Mouse (Mus musculus) brain, embryonic 18.5 days (tissue): ENCODE measurements at regions not wholly inside any gene's neighbourhood (a gene's known extent, or its start where the extent isn't known, plus 50 kb on each side); places are given as distances from the start of the nearest gene placed in this dataset.

ENCODE experiments used
- DNase-seq: peaks from one replicate; pipeline ENCODE4 v3.0.0-alpha.2; 2012; ENCODE audit warnings: low read depth, low spot score

DNA sequence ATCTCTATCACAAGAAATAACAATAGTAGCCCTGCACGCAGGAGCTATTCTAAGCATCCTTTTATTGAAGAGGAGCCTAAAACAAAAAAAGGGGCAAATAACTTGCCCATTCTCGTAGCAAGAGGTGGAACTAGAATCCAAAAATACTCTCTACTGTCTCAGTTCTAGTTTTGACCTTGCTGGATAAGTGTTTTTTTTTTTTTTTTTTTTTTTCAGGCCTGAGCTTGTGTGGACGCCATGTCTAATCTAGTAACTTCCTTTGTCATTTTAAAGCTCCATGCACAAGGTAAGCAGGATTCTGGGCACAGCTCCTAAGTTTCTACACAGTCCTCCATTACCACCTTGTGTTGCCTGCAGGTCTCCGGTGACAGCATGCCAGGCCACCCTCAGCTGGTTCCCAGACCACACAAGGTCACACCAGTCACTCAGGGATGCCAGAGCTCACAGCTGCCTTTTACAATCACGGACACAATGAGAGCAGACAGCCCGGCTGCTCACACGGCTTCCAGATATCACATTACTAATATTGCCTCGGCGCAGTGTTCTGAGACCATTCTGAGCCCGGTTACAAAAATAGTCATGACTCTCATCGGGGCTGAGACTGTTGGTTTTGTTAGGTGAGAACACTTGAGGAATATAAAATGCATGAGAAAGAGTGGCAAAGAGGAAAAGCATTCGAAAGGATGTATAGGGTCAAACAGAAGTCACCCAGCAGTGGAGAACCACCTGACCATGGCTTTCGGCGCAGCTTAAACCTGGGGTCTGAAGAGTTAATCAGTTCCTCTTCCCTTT, 124.7 kb upstream of the Tank start:
- no peak for DNase-seq

DNA sequence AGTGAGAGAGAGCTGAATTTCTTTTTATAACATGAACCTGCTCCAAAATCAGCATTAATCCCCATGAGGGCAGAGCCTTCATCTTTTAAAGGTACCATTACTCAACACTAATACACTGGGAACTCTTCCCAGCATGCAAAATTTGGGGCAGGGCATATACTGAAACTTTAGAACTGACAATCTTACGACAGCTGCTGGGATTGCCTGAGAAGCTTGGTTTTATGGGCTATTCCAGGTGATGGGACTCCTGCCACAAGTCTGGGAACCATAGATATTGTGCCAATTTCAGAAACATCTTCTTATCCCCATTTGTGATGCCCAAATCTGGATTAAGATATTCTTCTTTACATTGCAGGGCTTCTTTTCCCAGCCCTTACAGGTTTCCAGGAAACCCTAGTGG, 125.8 kb upstream of the Tank start:
- DNase-seq: no peak

DNA sequence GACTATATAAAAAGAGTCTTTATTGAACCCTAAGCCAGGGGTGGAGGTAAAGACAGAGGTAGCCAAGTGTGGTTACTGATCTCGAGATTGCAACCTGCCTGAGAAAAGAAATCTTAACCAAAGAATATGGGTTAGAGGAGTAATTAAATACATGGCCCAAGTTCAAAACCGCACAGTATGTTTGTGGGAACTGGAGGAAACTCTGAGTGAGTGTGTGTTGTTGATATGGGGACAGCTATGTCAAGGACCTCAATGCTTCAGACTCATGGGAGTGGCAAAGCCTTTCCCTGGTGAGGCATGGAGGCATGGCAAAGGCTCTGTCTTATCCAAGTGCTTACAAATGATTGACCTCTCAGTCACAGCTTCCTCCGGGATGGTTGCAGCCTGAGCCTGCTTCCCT, 127.7 kb upstream of the Tank start:
- DNase-seq: no peak

DNA sequence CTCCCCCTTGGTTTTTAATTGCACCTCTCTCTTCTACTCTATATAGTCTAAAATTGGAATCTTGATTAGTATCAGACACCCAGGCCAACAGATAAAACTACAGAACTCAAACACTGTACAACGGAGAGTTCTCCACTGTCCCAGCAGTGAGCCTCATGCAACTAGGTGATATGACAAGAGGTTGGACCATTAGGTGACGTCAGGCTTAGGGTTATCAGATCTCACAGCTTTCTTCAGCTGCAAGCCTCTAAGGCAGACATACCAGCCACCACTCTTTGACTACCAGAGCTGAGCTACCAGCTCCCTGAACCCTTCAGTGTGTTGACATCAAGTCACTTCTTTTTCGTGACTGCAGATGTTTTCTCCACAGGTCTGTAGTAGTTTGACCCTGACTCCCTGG, 141.8 kb upstream of the Tank start:
- no peak for DNase-seq

DNA sequence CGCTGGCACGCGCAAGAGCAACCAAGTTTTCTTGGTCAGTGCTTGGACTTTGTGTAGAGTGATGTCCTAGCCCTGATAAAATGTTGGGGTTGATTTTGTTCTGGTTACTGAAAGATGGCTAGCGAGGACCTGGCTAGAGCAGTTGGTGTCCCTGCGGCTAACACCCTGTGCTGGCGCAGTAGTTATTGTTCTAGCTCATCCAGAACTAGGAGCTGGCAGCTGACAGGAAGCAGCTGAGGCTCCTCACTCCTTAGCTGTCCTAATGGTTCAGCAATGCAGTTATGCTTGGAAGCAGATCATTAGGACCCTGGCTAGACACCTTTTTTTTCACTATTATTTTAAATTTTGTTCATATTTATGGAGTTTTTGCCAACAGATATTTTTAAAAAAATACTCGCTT, 170.5 kb upstream of the Tank start:
- DNase-seq: no peak

DNA sequence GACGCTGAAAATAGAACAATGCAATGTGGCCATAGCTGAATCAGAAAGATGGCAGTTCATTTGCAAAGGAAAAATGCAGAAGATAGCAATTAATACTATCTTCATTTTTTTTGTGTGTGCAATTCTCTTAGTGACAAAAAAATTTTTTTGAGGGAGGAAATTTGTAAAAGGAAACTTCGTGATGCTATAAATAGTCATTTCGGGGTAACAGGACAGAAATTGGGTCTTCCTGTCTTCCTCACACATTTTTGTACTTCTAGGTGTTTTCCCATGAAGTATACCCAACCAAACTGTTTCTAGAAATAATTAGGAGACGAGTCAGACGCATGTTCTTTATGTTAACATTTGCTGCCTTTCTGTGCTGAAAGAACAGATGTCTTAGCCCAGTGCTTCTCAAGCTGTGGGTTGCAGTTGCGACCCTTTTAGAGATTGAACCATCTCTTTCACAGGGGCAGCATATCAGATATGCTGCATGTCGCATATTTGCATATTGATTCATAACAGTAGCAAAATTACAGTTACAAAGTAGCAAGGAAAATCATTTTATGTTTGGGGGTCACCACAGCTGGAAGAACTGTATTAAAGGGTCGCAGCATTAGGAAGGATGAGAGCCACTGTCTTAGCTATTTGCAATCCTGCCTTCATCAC, 172.2 kb upstream of the Tank start:
- no peak for DNase-seq

DNA sequence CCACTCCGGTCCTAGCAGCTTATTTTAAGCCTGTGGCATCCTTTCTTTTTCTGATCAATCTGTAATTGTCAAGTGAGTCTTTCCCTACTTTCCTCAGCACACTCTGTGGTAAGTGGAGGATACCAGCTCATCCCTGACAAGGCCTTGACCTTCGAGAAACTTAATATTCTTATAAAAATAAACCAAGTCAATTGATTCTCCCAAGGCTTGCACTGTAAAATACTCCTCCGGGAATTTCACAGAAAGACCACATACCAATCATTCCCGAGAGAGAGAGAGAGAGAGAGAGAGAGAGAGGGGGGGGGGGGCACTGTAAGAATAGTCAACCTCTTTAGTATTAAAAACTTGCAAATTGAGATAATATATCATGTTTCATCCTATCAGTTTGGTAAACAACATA, 173.1 kb upstream of the Tank start:
- DNase-seq: no peak

DNA sequence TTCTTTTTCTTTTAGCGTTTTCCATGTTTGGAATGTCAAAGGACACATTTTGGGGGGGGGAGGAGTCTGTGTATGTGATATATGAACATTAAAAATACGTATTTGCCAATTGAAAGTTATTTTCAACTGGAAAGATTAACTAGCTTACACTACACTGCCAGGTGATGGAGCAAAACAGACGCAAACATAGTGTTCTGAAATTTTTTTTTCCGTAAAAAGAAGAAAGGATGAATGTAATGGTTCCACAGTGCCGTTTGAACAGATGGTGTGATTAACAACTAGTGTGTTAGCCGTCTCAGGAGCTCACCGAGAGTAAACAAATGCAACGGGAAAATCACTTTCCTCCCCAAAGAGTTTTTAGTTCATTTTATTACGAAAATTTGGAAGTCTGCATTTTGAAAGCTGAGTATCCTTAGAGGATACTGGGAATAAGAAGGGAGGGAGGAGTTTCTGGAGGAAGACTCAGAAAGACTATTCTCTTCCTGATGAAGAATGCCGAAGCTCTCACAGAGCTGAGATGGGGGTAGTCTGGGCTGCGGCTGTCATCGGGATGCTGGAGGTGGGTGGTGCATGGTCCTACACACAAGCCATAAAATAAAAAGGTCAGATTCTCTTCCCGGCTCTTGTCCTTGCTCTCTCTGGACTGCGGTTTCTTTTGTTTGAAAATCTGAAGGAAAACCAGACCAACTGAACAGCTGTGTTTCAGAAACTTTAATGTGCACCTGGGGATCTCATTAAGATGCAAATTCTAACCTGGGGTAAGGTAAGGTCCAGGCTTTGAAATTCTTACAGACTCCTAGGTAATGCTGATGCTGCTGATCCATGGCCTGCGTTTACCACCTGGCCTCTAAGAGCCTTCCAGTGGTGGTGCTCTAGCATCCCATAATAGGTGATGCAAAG, 175.5 kb upstream of the Tank start:
- no peak for DNase-seq

DNA sequence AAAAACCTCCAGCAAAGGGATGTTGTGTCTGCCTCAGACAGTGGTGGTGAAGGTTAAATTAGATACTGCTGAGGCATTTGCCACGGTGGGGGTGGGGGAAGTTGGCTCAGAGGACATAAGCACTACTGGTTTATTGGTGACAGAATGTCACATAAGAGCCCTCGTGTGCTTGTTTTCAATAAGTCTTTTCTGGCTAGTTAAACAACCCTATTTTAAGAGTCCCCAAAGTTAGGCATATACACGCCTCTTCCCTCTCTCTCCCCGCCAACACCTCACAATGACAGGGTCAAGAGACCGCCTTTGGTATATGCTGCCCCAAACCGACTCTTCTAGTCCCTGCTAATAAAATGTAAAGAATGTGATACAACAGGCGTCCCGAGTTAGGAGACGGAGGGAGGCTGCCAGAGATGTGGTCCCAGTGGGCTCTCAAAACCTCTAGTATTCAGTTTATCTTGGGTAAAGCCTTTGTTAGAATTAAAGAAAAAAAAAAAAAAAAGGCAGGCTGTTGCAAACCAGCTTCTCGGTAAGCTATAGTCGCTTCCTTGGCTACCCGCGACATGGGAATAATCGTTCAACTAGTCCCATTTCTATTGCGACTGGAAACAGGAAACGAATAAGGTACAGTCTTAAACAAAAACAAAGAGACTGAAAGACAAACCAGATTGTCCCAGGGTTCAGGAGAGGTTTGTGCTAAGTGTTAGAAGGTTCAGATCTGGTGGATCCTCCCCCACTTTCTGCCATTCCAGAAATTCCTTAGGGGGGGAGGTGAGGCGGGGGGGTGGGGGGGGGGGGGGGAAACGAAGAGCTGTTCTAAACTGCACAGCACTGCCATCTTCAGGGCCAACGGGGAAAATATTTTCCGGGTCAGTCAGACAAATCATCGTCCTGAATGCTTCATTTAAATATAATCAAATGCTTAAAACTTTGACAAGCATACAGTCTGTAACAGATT, 176.5 kb upstream of the Tank start:
- peak; percentile 28 for DNase-seq

DNA sequence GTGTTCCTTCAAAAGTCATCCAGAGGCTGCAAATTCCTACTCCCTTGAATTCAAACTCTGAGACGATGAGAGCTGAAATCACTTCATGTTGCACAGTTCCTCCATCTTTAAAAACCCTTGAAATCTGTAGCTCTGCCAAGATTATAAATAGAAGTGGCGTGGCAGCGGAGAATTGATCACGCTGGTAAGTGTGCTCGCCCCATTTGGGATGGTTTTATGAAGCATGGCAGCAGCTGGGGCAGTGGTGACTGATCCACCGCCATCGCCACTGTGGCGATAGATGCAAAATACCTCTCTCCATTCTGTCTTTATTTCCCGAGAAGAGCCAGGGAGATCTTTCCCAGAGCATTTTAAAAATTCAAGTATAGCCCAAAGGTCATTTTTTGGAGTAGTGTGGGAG, 179.8 kb upstream of the Tank start:
- no peak for DNase-seq

DNA sequence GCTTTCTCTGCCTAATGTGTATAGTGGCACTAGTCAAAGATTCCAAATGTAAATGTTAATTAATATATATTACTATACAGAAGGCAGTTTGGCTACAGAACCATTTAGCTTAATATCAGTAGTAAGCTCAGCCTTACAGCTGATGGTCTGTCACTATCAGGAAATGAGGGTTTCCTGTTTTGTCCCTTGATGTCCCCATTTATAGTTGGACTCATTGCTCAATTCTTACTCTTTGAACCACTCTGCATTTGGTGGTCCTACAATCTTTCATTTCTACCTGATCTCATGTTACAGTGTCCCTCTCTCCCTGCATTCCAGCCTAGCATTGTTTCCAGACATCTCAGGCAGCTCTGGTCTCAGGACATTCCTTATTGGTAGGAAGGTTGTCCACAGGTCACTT, 188.8 kb upstream of the Tank start:
- DNase-seq: no peak

DNA sequence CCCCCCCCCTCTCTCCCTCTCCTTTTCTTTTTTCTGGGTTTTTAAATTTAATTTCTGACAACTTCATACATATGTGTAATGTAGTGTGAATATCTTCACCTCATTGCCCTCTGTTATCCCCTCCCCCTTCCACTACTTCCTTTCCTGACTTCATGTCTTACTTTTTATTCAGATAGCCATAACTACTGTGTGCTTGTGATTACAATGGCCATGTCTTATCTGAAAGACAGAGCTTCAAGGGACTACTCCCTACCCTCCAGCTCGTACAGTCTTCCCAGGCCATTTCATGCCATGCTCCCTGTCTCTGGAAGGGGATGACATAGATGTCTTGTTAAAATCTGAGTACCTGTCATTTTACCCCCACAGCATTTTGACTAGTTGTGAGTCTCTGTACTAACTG, 189.2 kb upstream of the Tank start:
- DNase-seq: no peak

DNA sequence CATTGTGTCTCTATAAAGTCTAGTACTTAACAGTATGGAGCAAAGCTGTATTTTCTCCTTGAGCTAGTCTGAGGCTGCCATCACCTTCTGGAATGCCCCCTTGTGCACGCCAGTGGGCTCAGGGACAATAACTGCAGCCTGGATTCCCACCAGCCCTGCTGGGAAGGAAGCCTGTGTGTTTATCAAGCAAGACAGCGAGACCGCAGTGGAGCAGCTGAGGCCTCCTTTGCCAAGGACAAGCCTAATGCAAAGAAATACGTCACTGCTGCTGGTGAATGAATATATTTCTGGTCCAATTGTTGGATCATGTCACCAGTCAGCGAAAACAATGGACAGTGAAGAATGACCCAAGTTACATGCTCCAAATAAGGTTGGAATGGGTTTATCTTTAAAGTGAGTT, 190.8 kb upstream of the Tank start:
- DNase-seq: no peak

DNA sequence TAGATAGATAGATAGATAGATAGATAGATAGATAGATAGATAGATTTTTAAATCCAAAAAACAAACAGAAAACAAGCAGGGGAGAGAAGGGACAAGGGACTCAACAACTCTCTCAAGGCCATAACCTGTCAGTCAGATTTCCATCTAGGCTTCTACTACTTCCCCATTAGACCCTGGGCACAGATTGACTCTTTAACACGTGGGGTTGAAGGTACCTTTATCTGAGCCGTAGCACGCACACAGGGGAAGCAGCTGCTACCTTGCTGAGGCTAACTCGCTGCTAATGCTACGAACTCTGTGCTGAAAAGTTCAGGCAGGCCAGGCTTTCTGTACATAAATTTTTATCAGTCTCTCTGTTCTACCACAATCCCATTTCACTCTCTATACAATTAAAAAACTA, 191.4 kb upstream of the Tank start:
- DNase-seq: no peak

DNA sequence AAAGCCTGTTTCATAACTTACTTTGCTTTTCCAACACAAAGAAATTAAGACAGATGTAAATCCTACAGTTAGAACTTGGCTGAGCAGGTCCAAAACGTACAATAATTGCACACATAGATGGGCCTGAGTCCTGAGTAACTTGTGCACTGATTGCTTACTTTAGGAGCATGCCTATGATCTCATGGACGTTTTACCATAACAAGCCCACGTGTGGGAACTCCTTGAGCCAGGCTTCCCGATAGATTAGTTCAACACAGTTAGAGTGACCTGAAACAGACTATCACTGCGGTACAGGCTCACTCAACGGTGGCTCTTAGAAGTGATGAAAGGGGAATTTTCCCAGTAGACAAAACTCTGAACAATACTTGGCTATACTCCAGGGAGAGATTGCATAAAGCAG, 193.9 kb upstream of the Tank start:
- DNase-seq: no peak

DNA sequence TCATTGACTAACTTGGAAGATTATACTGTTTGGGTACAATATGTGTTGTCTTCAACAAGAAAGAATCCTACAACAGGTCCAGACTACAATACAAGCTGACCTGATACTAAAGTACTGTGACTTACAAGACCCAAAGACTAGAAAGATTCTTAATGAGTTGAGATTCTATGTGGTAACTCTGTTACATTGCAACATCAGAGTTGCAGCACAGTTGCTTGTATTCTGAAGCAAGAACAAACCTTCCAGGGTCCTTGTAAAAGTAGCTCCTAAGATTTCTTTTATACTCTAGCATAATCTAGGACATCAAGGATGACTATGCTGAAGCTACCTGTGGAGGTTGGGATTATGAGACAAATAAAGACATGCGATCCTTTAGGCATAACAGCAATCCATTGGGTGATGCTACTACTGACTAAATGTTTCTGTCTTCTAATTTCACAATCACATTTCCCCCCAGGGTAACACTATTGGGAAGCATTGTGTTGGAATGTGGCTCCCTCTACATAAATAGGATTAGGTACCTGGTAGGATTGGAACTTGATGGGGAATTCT, 194.6 kb upstream of the Tank start:
- no peak for DNase-seq

DNA sequence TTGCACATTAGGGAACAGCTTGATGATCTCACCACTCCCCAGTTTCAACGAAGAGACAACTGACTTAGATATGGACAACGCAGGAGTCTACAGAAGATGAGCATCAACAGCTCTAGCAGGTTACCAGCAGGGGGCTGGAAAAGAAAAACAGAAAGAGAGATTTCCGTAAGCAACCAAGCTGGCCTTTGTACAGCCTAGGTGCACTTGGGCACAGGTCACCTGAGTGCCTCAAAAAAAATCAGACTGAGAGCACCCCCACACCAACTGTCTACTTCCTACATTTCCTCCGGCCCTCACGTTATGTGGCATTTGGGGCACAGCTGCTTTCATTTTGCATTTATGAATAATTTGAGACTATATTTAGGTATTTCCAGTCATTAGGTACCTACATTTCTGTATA, 199.3 kb upstream of the Tank start:
- no peak for DNase-seq

DNA sequence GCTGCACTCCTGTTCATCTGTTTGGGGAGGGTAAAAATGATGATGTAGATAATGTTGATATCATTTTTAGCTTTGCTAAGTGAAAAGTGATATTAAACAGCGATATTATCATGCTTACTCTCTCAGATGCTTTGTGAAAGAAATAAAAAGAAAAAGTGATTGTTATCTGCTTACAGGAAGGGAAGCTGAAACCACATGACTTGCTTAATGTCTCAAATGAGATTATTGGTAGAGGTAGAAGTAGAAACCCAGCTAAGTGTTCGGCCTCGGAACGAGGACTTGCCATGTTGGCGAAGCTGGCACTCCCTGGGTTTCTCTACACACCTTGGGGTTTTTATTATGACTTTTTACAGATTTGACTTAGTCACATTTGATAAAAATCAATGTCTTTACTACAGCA, 200.1 kb upstream of the Tank start:
- DNase-seq: no peak

DNA sequence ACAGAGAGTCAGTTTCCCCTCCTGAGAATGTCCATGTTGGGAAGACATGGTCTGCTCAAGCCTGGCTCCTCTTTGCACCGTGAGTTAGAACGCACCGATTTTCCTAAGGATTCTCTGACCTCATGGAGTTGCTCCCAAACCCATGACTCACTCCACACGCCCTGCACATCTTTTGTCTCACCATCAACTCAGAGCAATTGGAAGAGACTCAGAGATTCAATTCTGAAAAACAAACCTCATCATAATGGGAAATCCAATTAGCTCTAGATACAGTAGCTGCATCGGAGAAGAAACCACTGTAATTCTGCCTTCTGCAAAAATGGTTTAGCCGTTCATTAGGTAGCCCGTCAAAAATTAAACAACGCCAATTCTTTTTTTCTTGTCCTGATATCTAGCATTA, 200.6 kb upstream of the Tank start:
- no peak for DNase-seq

DNA sequence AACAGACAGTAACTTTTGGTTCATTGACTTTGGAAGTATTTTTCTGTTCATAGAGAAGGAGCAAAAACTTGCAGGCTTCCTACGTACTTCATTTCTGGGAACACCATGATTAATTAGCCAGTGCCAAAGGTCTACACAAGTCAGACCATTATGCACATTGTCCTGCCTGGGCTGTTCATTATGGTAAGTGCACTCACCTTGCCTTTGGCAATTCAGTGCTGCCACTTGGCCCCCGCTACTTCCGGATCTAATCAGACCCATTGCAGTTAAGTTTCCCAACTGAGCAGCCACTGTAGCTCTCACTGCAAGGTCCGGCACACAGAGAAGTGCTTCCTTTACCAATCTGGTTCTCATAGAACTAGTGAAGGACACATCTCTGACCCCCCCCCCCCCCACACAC, 215.8 kb upstream of the Tank start:
- DNase-seq: no peak

DNA sequence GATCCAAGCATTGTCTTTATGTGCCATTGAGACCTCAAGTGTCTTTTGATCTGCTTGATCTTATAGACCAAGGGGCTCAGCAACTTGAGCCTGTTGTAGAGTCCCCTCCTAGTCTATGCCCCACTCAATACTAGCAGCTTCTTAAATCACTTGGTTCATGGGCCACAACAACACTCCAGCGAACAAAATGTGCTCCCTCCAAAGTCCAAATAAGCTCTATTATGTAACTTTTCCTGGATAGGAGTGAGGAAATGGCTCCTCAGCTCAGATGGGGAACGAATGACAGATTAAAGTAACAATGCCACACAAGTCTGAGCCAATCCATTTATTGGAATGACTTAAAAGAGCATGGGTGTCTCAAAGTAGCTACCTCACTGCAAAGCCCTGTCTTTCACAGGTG, 217.0 kb upstream of the Tank start:
- DNase-seq: no peak
